Mouse (Mus musculus) spleen, adult 2 months (tissue): ENCODE measurements around the gene Hmcn2.

Experiments
- CTCF ChIP-seq: fragments of 200-500 bp; IDR thresholded peaks from 2 replicates; pipeline ENCODE4 v1.5.1; 2011; ENCODE audit warnings: mild to moderate bottlenecking, inconsistent platforms; ENCODE audit not compliant: insufficient read depth, insufficient read length, insufficient replicate concordance; ENCODE audit errors: extremely low read depth
- POLR2A ChIP-seq: fragments of 200-500 bp; IDR thresholded peaks from 2 replicates; pipeline ENCODE4 v1.6.1; 2011; ENCODE audit warnings: low read depth, low read length, inconsistent platforms

GRCm38 (mm10) chr2:31467457-31467856 lies 153.2 kb downstream of the Hmcn2 start:
- TF ChIP-seq CTCF (no peak), POLR2A (no peak)
